Mouse (Mus musculus) lung, embryonic 16.5 days (tissue): ENCODE data around the gene Crybb1. TPM values are rescaled to one million over a fixed set of nuclear protein-coding genes. Genes with fewer than 3 reads are reported as not detected.

Source experiments
- ATAC-seq: fragments of 200-750 bp; cut with Nextera tagmentation; 2 replicates; pipeline ENCODE4 v1.8.0; 2017; ENCODE audit warnings: low read depth, mild to moderate bottlenecking, moderate library complexity
- H3K27ac ChIP-seq: fragments of 300-500 bp; sonication (generic); 2 replicates; pipeline ENCODE4 v1.5.1; 2014; ENCODE audit warnings: mild to moderate bottlenecking, control low read depth, low read length
- H3K27me3 ChIP-seq: fragments of 300-500 bp; sonication (generic); 2 replicates; pipeline ENCODE4 v1.6.1; 2014; ENCODE audit warnings: low read depth, low read length, mixed read lengths; ENCODE audit not compliant: control insufficient read depth, insufficient read depth
- H3K36me3 ChIP-seq: fragments of 300-500 bp; sonication (generic); 2 replicates; pipeline ENCODE4 v1.6.1; 2014; ENCODE audit warnings: low read length; ENCODE audit not compliant: control insufficient read depth, insufficient read depth
- H3K4me1 ChIP-seq: fragments of 300-500 bp; sonication (generic); replicated peaks from 2 replicates; pipeline ENCODE4 v1.6.1; 2014; ENCODE audit warnings: low read length, mixed read lengths; ENCODE audit not compliant: control insufficient read depth, insufficient read depth
- H3K4me2 ChIP-seq: fragments of 300-500 bp; sonication (generic); 2 replicates; pipeline ENCODE4 v1.6.1; 2014; ENCODE audit warnings: low read depth, low read length, control low read depth
- H3K4me3 ChIP-seq: fragments of 300-500 bp; sonication (generic); 2 replicates; pipeline ENCODE4 v1.5.1; 2014; ENCODE audit warnings: mild to moderate bottlenecking, low read length, control low read depth
- H3K9ac ChIP-seq: fragments of 300-500 bp; sonication (generic); 2 replicates; pipeline ENCODE4 v1.6.1; 2014; ENCODE audit warnings: low read length, control low read depth
- H3K9me3 ChIP-seq: fragments of 300-500 bp; sonication (generic); 2 replicates; pipeline ENCODE4 v1.6.1; 2016; ENCODE audit warnings: low read length; ENCODE audit not compliant: control insufficient read depth
- WGBS: fragments of 180-500 bp; shearing (Covaris S2); extraction: QIAGEN DNeasy Blood & Tissue Kit; methylation state at CpG from one replicate; pipeline ENCODE4 v1.1.7; 2014; 5-methylcytosine and 5-hydroxymethylcytosine counted together
- polyA plus RNA-seq: library from polyadenylated mRNA; unstranded; fragments of >200 nt; fragmentation: Nextera tagmentation; extraction: Ambion mirVana; gene quantifications from 2 replicates; pipeline ENCODE4 v1.2.1, GENCODE M21; 2015

Gene Crybb1
- polyA plus RNA-seq, 1 experiment from 2014 or later = 3.5 TPM

DNA sequence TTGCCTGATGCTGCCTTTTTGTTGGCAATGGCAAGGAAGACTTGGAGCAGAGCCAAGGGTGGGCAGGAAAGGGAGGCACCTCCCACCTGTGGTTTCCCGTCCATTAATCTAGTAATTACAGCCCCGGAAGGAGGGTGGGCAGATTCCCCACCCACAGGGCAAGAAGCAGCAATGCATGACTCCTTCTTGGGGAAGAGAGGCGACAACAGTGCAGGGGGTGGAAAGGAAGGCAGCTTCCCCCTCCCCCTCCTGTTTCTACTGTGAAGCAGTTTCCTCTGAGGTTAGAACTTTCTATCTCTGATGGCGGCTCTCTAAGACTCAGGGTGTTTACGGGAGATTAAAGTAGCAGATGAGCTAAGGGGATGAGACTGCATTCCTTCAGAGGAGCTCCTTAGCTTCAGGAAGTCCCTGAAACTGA is 13.2 kb upstream of the Crybb1 start:
- Histone ChIP-seq H3K4me1 (no peaks in the 10 kb centered on the region), H3K27ac (0 out of 2 replicates have a peak overlapping the region, but pooled peaks have one; percentile 48), H3K9me3 (no peaks in the 10 kb centered on the region), H3K36me3 (no peaks in the 10 kb centered on the region), H3K4me3 (no peak overlapping the region), H3K9ac (no peak overlapping the region), H3K4me2 (no peak overlapping the region), H3K27me3 (no peaks in the 10 kb centered on the region; the same call in 1 of the 2 replicates)
- ATAC-seq = peak; percentile 53
- 56% methylated on average over 5 of the region's 5 CpGs for WGBS

GRCm38 (mm10) chr5:112243041-112243440 is 12.6 kb upstream of the Crybb1 start:
- H3K36me3 ChIP-seq = no peaks in the 10 kb centered on the region
- no peak overlapping the region for H3K9ac ChIP-seq
- H3K9me3 ChIP-seq = no peaks in the 10 kb centered on the region
- 0 out of 2 replicates have a peak overlapping the region, but pooled peaks have one; percentile 48 for H3K27ac ChIP-seq
- 54% methylated on average over 5 of the region's 5 CpGs for WGBS
- no peaks in the 10 kb centered on the region for H3K4me1 ChIP-seq
- H3K4me3 ChIP-seq = no peak overlapping the region
- no peak; the same call in 1 of the 2 replicates for ATAC-seq
- H3K27me3 ChIP-seq = no peaks in the 10 kb centered on the region
- H3K4me2 ChIP-seq = no peak overlapping the region

GRCm38 (mm10) chr5:112243539-112244274 is 11.9 kb upstream of the Crybb1 start:
- ATAC-seq = no peak
- Histone ChIP-seq H3K27ac (no peak overlapping the region), H3K4me2 (no peak overlapping the region), H3K27me3 (no peaks in the 10 kb centered on the region), H3K4me3 (no peak overlapping the region), H3K9ac (no peak overlapping the region), H3K9me3 (no peaks in the 10 kb centered on the region), H3K36me3 (no peaks in the 10 kb centered on the region), H3K4me1 (no peaks in the 10 kb centered on the region)
- 44% methylated on average over 10 of the region's 10 CpGs for WGBS

DNA sequence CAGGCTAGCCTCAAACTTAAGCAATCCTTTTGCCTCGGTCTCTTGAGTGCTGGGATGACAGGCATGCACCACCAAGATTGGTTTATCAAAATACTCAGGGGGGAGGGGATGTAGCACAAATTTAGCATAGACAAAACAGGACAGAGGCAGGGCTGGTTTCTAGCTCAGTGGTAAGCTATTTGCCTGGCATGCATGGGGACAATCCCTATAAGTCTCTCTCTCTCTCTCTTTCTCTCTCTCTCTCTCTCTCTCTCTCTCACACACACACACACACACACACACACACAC is 11.4 kb upstream of the Crybb1 start:
- no peaks in the 10 kb centered on the region for H3K9me3 ChIP-seq
- H3K27ac ChIP-seq = no peak overlapping the region
- 48% methylated on average over 1 of the region's 1 CpGs for WGBS

DNA sequence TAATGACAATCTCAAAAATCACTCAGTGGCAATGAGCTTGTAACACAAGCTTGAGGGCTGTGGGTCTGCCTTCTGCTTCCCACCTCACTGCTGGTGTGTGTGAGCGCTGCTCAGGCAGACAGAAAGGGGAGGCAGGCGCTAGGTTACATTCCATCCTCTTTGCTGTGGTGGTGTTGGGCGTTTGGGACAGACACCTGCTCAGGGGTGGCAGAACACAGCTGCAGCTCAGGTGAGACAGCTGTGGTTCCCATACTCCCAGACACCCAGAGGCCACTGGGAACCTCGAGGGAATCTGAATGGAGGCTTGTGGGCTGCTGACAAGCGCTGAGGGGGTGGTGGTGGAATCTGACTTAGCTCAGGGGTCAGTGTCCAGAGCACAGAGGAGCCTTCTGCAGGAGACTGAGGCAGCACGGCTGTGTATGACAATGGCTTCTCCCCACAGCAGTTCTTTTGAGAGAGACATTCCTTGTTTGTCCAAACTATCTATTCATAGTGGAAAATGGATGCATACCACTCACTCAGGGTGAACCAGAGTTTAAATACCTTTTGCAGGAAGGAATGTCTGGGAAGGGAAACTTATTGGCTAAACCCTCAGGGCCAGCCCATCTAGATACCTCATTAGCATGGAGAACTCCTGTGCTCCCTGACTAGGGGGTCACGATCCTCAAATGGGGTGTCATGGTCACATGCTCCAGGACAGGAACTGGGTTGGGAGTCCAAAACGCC is 10.6 kb upstream of the Crybb1 start:
- Histone ChIP-seq H3K27me3 (no peaks in the 10 kb centered on the region), H3K4me2 (no peak overlapping the region), H3K36me3 (no peaks in the 10 kb centered on the region), H3K9ac (no peak overlapping the region), H3K27ac (no peak overlapping the region), H3K4me3 (no peak overlapping the region), H3K9me3 (no peaks in the 10 kb centered on the region), H3K4me1 (no peaks in the 10 kb centered on the region)
- no peak for ATAC-seq
- 42% methylated on average over 8 of the region's 8 CpGs for WGBS

More for the DNA sequence above, 11.4 kb upstream of the Crybb1 start:
- Histone ChIP-seq H3K36me3 (no peaks in the 10 kb centered on the region), H3K4me3 (no peak overlapping the region), H3K4me1 (no peaks in the 10 kb centered on the region), H3K27me3 (no peaks in the 10 kb centered on the region), H3K9ac (no peak overlapping the region), H3K4me2 (no peak overlapping the region)
- ATAC-seq = no peak

DNA sequence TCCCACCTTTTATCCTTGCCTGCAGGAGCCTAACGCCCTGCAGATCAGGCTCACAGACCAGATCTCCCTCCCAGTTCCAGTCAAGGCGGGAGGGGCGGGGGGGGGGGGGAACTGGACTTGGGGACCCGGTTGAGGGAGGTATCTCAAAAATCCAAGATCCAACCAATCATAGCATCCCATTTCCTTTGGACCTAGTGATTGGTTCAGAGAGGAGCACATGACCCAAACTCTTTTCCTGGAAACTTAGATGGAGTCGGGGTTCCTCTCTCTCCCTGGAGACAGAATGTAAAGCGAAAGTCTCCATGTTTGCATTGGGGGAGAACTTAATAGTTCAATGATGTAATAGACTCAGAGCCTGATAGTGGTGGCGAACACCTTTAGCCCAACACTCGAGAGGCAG is 8.2 kb upstream of the Crybb1 start:
- Histone ChIP-seq H3K27me3 (no peaks in the 10 kb centered on the region), H3K4me2 (no peak overlapping the region), H3K36me3 (no peaks in the 10 kb centered on the region), H3K4me1 (0 out of 2 replicates have a peak, but pooled peaks cover 1% of the 10 kb centered on the region), H3K4me3 (no peak overlapping the region), H3K27ac (no peak overlapping the region), H3K9ac (no peak overlapping the region), H3K9me3 (no peaks in the 10 kb centered on the region)
- ATAC-seq = no peak
- WGBS = 32% methylated on average over 8 of the region's 8 CpGs

- 85% methylated on average over 11 of the region's 11 CpGs for WGBS
- no peak overlapping the region for H3K4me3 ChIP-seq
- H3K36me3 ChIP-seq = no peaks in the 10 kb centered on the region
- no peak overlapping the region for H3K9ac ChIP-seq
- no peak overlapping the region for H3K27ac ChIP-seq
- H3K9me3 ChIP-seq = no peaks in the 10 kb centered on the region
- no peak for ATAC-seq
- H3K4me2 ChIP-seq = no peak overlapping the region
- no peaks in the 10 kb centered on the region for H3K27me3 ChIP-seq
- H3K4me1 ChIP-seq = peaks cover 5% of the 10 kb centered on the region; the same call in 1 of the 2 replicates
These were observed 6.5 kb upstream of the Crybb1 start for GRCm38 (mm10) chr5:112249106-112249505.

- 51% methylated on average over 2 of the region's 2 CpGs for WGBS
- Histone ChIP-seq H3K4me1 (peaks cover 12% of the 10 kb centered on the region), H3K4me3 (no peak within 1 kb of the TSS), H3K9me3 (no peaks in the 10 kb centered on the region), H3K9ac (no peak within 1 kb of the TSS), H3K36me3 (no peaks in the 10 kb centered on the region), H3K27me3 (no peaks in the 10 kb centered on the region; the same call in 1 of the 2 replicates), H3K27ac (no peak within 1 kb of the TSS), H3K4me2 (no peak within 1 kb of the TSS)
- no peak for ATAC-seq
These were observed 3.2 kb upstream of the Crybb1 start, which contains the start of gene Cryba4 for GRCm38 (mm10) chr5:112252400-112252799. Gene Cryba4, minus strand, starts transcription at chr5:112252518.

GRCm38 (mm10) chr5:112253169-112253568 is 2.4 kb upstream of the Crybb1 start:
- H3K27me3 ChIP-seq = no peaks in the 10 kb centered on the region; the same call in 1 of the 2 replicates
- peaks cover 12% of the 10 kb centered on the region for H3K4me1 ChIP-seq
- no peaks in the 10 kb centered on the region for H3K36me3 ChIP-seq
- H3K9ac ChIP-seq = no peak overlapping the region
- H3K27ac ChIP-seq = no peak overlapping the region
- H3K4me3 ChIP-seq = no peak overlapping the region
- no peak for ATAC-seq
- H3K4me2 ChIP-seq = no peak overlapping the region
- WGBS = 51% methylated on average over 8 of the region's 8 CpGs
- H3K9me3 ChIP-seq = no peaks in the 10 kb centered on the region
